Mouse (Mus musculus): ENCODE data around the gene Vrk2.

Gene Vrk2

DNA sequence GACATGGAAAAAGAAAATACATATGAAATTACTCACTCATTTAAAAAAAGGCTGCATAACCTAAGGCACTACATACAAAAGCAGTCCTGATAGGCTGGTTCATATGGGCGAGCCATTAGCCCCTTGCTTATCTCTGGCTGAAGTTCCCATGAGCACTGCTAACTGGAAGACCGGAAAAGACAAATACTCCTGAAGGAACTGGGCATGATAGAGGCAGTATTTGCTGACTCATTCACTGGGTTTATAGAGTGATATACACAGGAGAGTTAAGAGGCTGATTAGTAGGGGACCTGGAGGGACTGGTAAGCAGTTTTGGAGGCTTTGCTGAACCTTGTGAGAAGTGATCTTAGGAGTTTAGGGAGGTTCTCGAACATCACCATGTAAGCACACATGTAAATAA, 42.2 kb downstream of the Vrk2 start:
- no peak for DNase-seq (ENCODE audit: low spot score in 2 of 2)

DNA sequence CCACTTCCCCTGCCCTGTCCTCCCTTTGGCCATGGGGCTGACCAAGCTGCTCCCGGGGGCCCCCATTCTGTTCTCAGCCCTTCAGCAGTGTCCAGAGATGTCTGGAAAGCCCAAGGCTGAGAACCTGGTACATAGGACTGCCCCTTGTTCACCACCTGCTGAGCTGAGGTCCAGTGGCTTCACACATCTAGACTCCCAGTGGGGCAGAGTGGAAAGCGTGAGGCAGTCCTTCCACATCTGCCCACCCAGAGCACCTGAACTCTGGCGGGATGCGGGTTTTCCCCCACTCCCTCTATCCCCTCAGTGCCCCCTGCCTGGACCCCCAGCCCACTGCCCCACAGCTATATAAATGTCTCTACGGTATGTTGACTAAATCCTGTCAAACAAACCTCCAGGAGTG, 56.0 kb downstream of the Vrk2 start:
- DNase-seq (ENCODE audit: low spot score in 2 of 2): no peak

DNA sequence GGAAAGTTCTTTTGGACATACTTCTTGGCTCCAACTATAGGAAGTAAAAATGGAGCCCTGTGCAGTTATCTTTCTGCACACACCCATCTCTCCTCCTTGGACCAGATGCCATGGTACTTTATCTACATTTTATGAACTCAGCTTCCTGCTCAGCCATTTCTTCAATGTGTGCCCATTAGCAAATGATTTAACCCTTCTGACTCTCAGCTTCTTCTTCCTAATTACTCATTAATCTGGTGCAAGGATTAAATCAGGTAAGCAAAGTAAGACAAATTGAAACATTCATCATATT, 60.0 kb downstream of the Vrk2 start:
- DNase-seq (ENCODE audit: low spot score in 2 of 2): no peak

DNA sequence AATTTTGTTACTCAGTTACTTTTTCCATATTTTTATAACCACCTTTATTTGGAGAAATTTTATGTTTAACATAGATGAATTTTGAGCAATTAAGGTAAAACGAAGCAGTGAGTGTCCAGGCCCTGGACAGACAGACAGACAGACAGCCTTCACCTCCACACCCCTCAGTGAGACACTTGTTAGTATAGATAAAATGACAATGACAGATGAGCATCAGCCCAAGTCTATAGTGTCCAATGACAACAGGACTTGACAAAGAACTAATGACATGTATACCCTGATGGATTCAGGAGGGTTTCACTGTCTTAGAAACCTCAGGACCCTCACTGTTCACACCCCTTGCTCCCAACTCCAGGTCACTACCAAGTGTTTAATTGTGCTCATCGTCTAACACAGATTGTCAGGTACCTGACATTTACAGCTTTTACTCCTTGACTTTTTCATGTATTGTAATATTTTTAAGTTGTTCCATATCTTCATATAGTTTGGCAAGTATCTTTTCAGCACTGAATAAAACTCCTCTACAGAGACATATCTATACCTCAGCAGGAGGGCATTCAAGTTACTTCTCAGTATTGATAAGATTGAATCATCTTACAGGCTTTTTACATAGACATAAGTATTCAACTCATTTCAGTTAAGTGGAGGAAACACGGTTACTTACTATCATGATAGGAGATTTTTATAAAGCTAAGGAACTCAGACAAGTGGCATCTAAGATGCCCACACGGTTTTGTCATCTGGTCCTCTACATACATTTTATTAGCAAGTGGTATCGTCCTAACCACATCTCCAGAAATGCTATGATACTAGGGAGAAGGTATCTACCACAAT, 60.6 kb downstream of the Vrk2 start:
- DNase-seq (ENCODE audit: low spot score in 2 of 2): no peak

DNA sequence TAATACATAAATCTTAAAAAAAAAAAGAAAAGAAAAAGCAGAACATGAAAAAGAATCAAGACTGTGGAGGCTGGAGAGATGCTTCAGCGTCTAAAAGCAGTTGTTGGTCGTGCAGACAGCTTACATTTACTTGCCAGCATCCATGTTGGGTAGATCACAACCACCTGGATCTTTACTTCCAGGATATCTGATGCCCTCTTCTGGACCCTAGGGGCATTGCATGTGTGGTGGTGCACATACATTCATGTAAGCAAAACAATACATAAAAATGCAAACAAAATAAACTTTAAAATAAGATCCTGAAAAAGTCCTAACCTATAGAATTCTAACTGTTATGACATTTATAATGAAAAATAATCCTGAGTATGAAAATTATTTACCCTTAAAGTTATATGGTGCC, 66.9 kb downstream of the Vrk2 start:
- no peak for DNase-seq (ENCODE audit: low spot score in 2 of 2)

GRCm38 (mm10) chr11:26518991-26519390, 74.8 kb downstream of the Vrk2 start:
- no peak for DNase-seq (ENCODE audit: low spot score in 2 of 2)

DNA sequence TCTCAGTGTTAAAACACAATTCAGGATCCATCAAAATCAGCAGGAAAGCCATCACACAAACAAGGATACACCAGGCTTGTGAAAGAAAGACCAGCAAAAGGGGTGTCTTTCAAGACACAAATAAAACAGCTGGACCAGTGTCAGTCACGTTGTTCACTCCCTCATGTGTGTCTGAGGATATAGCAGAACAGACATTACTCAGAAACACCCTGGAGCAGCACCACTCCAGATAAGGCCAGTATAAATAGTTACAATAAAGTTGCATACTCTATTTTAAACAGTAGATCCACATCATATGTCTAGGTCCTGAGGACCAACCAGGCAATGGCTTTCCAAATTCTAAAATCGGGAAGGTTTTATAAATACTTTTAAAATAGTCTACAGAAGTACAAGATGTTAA, 77.7 kb downstream of the Vrk2 start:
- DNase-seq (ENCODE audit: low spot score in 2 of 2): no peak

DNA sequence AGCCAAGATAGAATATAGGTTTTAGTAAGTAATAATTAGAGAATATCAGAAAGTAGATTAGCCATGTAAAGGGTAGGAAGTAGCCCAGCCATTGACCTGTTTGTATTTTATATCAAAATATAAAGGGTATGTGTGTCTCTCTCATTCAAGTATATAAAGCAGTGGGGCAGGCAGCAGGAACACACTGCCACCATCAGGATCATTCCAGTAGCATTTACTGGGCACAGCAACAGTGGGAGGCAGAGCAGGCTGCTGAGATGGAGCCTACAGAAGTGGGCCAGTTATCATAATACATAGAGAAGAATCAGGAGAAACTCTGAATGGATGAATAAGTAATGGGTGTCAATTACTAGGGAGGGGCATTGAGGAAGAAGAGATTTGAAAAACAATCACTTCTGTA, 80.1 kb downstream of the Vrk2 start:
- DNase-seq (ENCODE audit: low spot score in 2 of 2): no peak

DNA sequence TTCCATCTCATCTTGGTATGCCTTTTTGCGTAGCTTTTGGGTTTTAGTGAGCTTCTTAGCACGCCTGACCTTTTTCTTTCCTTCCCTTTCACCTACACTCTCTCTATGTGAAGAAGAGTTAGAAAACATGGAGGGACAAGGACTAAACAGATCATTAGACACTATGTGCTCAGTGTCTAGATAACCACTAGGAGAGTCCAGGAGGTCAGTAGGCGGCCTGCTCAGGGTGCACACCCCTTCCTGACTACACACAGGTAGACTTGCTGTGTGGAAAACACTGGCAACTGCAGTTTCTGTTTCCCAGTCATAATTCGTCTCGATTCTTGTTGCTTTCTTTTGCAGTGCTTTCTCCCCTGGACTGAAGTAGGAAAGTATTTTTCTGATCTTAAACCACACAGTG, 97.8 kb downstream of the Vrk2 start:
- no peak for DNase-seq (ENCODE audit: low spot score in 2 of 2)

DNA sequence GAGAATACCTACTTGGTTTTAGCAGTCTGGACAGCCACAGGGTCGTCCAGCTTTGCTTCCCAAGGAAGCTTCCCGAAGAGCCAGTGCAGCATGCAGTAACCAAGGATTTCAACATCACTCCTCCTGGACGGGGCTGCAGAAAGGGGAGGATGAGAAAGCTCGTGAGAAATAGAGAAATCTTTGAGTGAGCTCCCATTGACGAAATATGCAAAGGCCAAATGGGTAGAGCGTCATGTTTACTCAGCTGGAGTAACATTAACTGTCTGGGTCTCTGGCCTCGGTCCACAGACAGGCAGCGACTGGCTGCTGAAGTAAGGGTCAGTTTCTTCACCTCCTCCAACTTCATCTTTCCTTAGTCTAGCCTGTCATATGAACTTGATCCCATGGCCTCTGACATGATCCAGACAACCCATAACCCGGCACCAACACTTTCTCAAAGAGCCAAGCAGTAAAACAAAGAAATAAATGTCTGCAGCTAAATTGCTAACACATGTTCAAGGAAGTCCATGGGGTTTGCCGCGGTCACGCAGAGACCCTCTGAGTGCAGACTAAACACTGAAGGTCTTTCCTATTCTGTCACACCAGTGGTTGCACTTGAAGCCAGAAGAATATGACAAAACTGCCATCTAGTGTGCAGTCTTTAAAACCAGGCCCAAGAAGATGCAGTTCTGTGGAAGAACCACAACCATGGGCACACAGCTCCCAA, 103.9 kb downstream of the Vrk2 start:
- peak; percentile 18 to 24 for DNase-seq (ENCODE audit: low spot score in 2 of 2)

DNA sequence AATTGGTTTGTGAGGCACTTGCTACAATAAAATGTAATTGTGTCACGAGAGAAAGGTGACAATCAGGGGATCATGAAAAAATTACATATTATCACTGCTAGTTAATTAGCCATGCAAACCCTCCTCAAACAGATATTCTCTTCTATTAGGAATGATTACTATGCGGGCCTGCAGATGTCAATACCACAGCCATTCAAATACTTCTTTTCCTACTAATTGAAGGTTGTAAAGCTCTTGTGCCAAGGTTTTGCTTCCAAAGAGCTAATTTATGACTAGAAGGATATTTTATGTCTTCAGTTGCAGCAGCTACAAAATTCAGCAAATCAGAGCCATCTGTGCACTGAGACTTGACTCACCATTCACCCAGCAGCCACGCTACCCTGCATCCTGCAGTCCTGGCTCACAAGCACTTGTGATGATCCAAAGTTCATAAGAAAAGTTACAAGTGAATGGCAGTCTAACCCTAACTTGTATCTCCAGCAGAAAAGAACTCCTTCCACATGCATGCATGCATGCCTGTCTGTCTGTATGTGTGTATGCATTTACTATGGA, 112.0 kb downstream of the Vrk2 start:
- no peak for DNase-seq (ENCODE audit: low spot score in 2 of 2)

DNA sequence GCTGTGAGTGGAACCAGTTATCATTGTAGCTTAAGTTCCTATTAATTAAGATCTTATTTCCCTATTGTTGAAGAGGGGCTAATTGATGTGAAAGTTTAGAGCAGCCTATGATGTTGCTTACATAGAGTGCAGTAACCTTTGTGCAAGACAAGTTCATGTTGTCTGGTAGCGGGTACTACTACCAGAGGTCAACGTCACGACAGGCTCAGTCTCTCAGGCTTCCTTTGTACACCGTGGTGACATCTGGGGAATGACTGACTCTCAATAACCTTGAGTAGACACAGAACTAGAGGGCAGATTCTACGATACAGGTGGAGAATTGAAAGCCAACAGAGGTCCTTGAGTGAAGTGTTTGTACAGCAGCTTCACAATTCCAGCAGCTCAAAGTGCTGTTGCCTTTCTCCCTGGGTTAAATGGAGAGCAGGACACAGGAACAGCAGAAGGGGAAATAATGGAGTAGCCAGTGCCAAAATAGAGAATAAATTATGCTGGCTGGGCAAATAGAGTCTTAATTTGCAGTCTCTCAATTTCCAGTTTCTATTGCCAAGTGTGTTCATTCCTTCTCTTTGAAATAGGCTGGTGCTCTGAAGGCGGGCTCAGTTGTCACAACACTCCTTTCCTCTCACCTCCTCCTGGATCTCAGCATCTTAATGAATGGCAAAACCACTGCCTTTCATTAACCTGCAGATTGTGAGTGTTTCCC, 116.6 kb downstream of the Vrk2 start:
- DNase-seq (ENCODE audit: low spot score in 2 of 2): no peak

- no peak for DNase-seq (ENCODE audit: low spot score in 2 of 2)
Observed at GRCm38 (mm10) chr11:26454081-26454480, 139.7 kb downstream of the Vrk2 start.

DNA sequence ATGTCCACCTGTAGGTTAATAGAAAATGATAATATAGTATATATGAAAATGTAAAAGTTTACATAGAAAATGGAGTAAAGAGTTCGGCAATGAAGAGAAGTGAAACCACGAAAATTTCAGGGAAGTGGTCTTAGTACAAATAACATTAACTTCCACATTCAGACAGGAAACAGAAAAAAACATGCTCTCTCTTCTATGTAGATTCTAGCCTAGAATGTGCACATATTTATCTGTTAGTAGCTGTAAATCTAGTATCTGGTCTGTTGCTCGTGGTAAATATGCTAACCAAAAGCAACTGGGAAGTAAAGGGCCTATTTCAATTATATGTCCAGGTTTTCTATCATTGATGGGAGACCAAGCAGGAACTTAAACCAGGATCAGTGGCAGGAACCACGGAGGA, 141.1 kb downstream of the Vrk2 start:
- no peak for DNase-seq (ENCODE audit: low spot score in 2 of 2)

- DNase-seq (ENCODE audit: low spot score in 2 of 2): no peak
Observed at GRCm38 (mm10) chr11:26451228-26451627, 142.6 kb downstream of the Vrk2 start.

DNA sequence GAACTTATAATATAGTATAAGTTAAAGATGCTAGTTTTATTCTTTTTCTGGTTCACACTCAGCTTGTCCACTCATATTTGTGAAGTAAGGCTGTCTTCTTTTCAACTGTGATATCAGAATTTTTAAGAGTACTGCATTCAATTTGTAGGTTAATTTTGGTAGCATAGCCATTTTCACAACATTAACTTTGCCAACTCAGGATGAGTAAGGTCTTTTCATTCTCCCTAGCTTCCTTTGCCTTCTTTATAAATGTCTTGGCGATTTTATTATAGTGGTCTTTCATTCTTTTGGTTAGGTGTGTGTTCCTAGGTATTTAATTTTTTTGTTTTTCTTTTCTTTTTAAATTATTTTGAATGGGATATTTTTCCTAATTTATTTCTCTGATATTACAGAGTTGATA, 143.2 kb downstream of the Vrk2 start:
- no peak for DNase-seq (ENCODE audit: low spot score in 2 of 2)

- no peak for DNase-seq (ENCODE audit: low spot score in 2 of 2)
Observed at GRCm38 (mm10) chr11:26449789-26450188, 144.0 kb downstream of the Vrk2 start.

- DNase-seq (ENCODE audit: low spot score in 2 of 2): no peak
Observed at GRCm38 (mm10) chr11:26444374-26444773, 149.4 kb downstream of the Vrk2 start.

DNA sequence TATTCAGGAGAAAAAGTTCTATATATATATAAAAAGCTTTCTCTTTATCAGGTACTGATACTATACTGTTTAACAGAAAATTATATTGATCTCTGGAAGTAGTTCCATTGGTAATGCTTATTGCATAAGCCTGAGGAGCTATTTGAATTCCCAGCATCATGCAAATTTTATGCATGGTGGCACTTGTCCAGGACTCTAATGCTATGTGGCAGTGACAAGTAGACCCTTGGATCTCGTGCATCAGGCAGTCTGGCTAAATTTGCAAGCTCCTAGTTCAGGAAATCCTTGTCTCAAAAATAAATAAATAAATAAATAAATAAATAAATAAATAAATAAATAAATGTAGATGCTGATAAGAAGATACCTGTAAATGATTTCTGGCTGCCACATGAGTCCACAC, 152.7 kb downstream of the Vrk2 start:
- DNase-seq (ENCODE audit: low spot score in 2 of 2): no peak

- no peak for DNase-seq (ENCODE audit: low spot score in 2 of 2)
Observed at GRCm38 (mm10) chr11:26437818-26438217, 156.0 kb downstream of the Vrk2 start.

GRCm38 (mm10) chr11:26434229-26434628, 159.6 kb downstream of the Vrk2 start:
- DNase-seq (ENCODE audit: low spot score in 2 of 2): no peak

- no peak for DNase-seq (ENCODE audit: low spot score in 2 of 2)
Observed at GRCm38 (mm10) chr11:26421472-26421871, 172.3 kb downstream of the Vrk2 start.

Measured in right cerebral cortex, postnatal 36 days (tissue).